Mouse (Mus musculus) kidney, adult 2 months (tissue): Measurements from ENCODE around the gene Zfp646.

Source experiments
- CTCF ChIP-seq: fragments of 200-500 bp; conservative IDR thresholded peaks from 2 replicates; pipeline ENCODE4 v1.5.1; 2011; ENCODE audit warnings: low read depth, mild to moderate bottlenecking, control low read depth, low read length, moderate library complexity, mixed read lengths; ENCODE audit not compliant: insufficient read depth, insufficient read length
- POLR2A ChIP-seq: fragments of 200-500 bp; IDR thresholded peaks from one replicate; pipeline ENCODE4 v1.6.1; 2011; ENCODE audit warnings: low read depth, low read length, control low read depth

DNA sequence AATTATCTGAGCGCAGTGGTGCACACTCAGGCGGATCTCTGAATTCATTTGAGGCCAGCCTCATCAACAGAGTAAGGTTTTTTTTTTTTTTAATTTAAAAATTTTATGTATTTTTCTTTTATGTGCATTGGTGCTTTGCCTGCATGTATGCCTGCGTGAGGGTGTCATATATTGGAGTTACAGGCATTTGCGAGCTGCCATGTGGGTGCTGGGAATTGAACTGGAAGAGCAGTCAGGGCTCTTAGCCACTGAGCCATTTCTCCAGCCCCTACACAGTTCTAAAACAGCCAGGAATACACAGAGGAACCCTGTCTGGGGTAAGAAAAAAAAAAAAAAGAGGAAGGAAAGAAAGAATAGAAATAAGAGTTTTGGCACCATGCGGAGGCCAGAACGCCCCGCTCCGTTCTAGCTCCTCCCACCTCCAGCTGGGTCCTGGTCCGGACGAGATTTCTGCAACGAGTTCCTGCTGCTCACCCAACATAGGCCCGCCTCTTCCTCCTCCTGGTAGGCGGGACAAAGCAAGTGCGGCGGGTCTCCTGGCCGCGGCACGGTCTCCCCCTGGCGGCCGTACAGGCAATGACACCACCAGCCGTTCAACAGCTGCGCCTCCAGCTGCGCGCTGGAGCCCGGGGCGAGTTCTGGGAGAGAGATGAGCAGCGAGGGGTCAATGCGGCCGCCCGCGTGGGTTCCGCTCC lies 59.2 kb downstream of the Zfp646 start:
- peak; percentile 89 for TF ChIP-seq CTCF
- peak; percentile 20 for TF ChIP-seq POLR2A
